Mouse (Mus musculus): ENCODE measurements around the gene Slc44a1.

The Slc44a1 gene

GRCm38 (mm10) chr4:53614576-53615225 lies 174.5 kb downstream of the Slc44a1 start:
- DNase-seq (ENCODE audit: low spot score): no peak

GRCm38 (mm10) chr4:53617968-53618367 lies 177.8 kb downstream of the Slc44a1 start:
- DNase-seq (ENCODE audit: low spot score): no peak

GRCm38 (mm10) chr4:53620104-53620503 lies 179.9 kb downstream of the Slc44a1 start:
- no peak for DNase-seq (ENCODE audit: low spot score)

- DNase-seq (ENCODE audit: low spot score): no peak
Measured at GRCm38 (mm10) chr4:53621084-53621483, 180.9 kb downstream of the Slc44a1 start.

- DNase-seq (ENCODE audit: low spot score): no peak
Measured at GRCm38 (mm10) chr4:53621490-53621889, 181.3 kb downstream of the Slc44a1 start.

- DNase-seq (ENCODE audit: low spot score): no peak
Measured at GRCm38 (mm10) chr4:53623711-53624110, 183.5 kb downstream of the Slc44a1 start.

- DNase-seq (ENCODE audit: low spot score): no peak
Measured at GRCm38 (mm10) chr4:53624816-53625215, 184.6 kb downstream of the Slc44a1 start.

GRCm38 (mm10) chr4:53625263-53625662 lies 185.1 kb downstream of the Slc44a1 start:
- DNase-seq (ENCODE audit: low spot score): no peak

- DNase-seq (ENCODE audit: low spot score): no peak
Measured at GRCm38 (mm10) chr4:53628924-53629323, 188.7 kb downstream of the Slc44a1 start.

- no peak for DNase-seq (ENCODE audit: low spot score)
Measured at GRCm38 (mm10) chr4:53630963-53631315, 190.7 kb downstream of the Slc44a1 start.

GRCm38 (mm10) chr4:53631316-53632010 lies 191.2 kb downstream of the Slc44a1 start, which contains the start of gene Fsd1l:
Fsd1l (plus strand) TSS chr4:53631471.
- DNase-seq (ENCODE audit: low spot score): no peak

- no peak for DNase-seq (ENCODE audit: low spot score)
Measured at GRCm38 (mm10) chr4:53632011-53632349, 191.8 kb downstream of the Slc44a1 start.

GRCm38 (mm10) chr4:53635336-53635735 lies 195.1 kb downstream of the Slc44a1 start:
- DNase-seq (ENCODE audit: low spot score): no peak

GRCm38 (mm10) chr4:53637269-53637909 lies 197.2 kb downstream of the Slc44a1 start:
- no peak for DNase-seq (ENCODE audit: low spot score)

GRCm38 (mm10) chr4:53638549-53639123 lies 198.4 kb downstream of the Slc44a1 start:
- no peak for DNase-seq (ENCODE audit: low spot score)

GRCm38 (mm10) chr4:53658029-53658428 lies 217.8 kb downstream of the Slc44a1 start:
- no peak for DNase-seq (ENCODE audit: low spot score)

GRCm38 (mm10) chr4:53660711-53661110 lies 220.5 kb downstream of the Slc44a1 start:
- DNase-seq (ENCODE audit: low spot score): no peak

Measured in layer of hippocampus, adult 9-10 months (tissue).